20 mouse cellular contexts compared by ENCODE assay signal in the genomic region with DNA sequence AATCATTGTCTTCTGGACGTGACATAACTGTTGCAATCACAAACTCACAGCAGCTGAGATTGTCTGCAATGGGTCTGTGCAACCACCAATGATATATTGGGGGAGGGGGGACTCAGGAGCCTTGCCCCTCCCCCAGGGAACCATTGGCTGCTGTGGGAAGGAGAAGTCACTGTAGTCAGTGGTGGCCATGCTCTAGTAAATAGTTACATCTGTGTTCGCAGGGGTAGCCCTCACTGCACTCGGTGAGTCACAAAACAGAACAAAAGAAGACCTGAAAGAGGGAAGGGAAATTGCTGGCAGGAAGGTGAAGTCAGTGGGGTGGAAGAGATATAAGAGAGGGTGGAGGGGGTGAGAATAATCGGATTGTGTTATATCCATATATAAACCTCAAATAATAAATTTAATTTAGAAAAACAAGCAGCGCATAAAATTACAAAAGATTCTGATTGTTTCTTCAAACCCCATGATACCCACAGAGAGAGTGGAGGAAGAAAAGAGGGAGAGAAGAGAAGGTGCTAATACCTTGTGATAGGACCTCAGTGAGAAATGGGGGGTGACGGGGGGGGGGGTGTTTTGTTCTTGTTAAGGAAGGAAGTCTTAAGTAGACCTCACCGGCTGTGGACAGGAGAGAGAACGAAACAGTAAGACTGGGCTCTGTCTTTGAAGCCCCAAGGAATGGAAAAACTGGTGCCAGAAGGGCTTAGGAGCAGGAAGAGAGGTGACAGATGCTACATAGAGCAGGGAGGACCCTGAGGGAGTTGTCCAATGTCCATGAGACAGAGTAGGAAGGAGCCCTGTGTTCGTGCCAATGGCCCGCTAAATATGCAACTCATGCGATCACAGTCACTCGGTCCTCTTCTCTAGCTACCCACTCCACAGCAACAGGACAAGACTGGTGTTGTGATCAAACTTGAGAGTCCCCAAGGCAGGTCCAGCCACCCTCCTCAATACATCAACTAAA. TPM values are rescaled to one million over a fixed set of nuclear protein-coding genes. Genes with fewer than 3 reads are reported as not detected.
DNase-seq lines count a peak whose midpoint lies in the region; ATAC-seq and TF ChIP-seq lines count a peak whose summit lies in the region.
"Had no signal": no experiment of that assay in that cellular context is flagged by ENCODE, and none has a peak within 500 bp of the region (broad histone marks: within the 10 kb centered on the region; RNA-seq: fewer than 3 reads in every experiment).

No protein-coding gene starts in this region.

- ATAC-seq in hindbrain, postnatal 0 days: no peak
- ATAC-seq in hindbrain, embryonic 16.5 days: no peak
- ATAC-seq in liver, embryonic 11.5 days (replicated peaks; ENCODE audit: low FRiP score): no peak

- no peaks in the 10 kb centered on the region for H3K9me3 ChIP-seq in hindbrain, postnatal 0 days (ENCODE audit: low read length)
- H3K9me3 ChIP-seq in hindbrain, embryonic 16.5 days (ENCODE audit: control insufficient read depth, low read length): no peaks in the 10 kb centered on the region
- H3K9me3 ChIP-seq in embryonic facial prominence, embryonic 10.5 days: no peaks in the 10 kb centered on the region
- H3K9me3 ChIP-seq in liver, embryonic 11.5 days (ENCODE audit: control insufficient read depth, low read length): no peaks in the 10 kb centered on the region
- H3K9me3 ChIP-seq: embryonic facial prominence, embryonic 13.5 days; forebrain, embryonic 12.5 days; hindbrain, embryonic 15.5 days had no signal

- peak; percentile 31 for DNase-seq in hindbrain, postnatal 0 days (ENCODE audit: low spot score)
- peak; percentile 71 for DNase-seq in A20 (ENCODE audit: low read depth, low spot score)
- peak; percentile 8 for DNase-seq in embryonic facial prominence, embryonic 10.5 days (ENCODE audit: low spot score)
- peak; percentile 79 to 81 for DNase-seq in spleen, postnatal 36 days (ENCODE audit: low spot score in 2 of 2)
- DNase-seq in gastrocnemius, postnatal 14 days: no peak
- DNase-seq in liver, embryonic 11.5 days (ENCODE audit: low spot score): no peak
- DNase-seq: adrenal gland, postnatal 36 days; cerebellum, adult 11 months; cerebellum, postnatal 25 days; kidney, adult 18-20 months; left cerebral cortex, postnatal 4 days; liver; right cerebral cortex, postnatal 25 days had no signal

- WGBS in hindbrain, postnatal 0 days: 70% methylated on average over 12 of the region's 12 CpGs
- 69% methylated on average over 12 of the region's 12 CpGs for WGBS in hindbrain, embryonic 16.5 days
- 72% methylated on average over 12 of the region's 12 CpGs for WGBS in embryonic facial prominence, embryonic 10.5 days
- 59% methylated on average over 12 of the region's 12 CpGs for WGBS in liver, embryonic 11.5 days

- intact Hi-C loops in gastrocnemius, postnatal 14 days (cut with DNase I; ENCODE audit: low total_unique reads): no loop called here

- TF ChIP-seq CTCF in hindbrain, postnatal 0 days (IDR thresholded peaks at IDR 0.05; ENCODE audit: low read depth): no peak

- no peak overlapping the region for H3K4me3 ChIP-seq in hindbrain, postnatal 0 days (ENCODE audit: low read length)
- H3K4me3 ChIP-seq in hindbrain, embryonic 16.5 days (ENCODE audit: low read length): no peak overlapping the region
- no peak overlapping the region for H3K4me3 ChIP-seq in embryonic facial prominence, embryonic 10.5 days
- no peak overlapping the region for H3K4me3 ChIP-seq in liver, embryonic 11.5 days (ENCODE audit: low read depth, low read length)
- H3K4me3 ChIP-seq: embryonic facial prominence, embryonic 13.5 days; erythroblast, embryonic 14.5 days; forebrain, embryonic 12.5 days; hindbrain, embryonic 15.5 days had no signal

- H3K9ac ChIP-seq in hindbrain, postnatal 0 days (replicated peaks; ENCODE audit: low read length): no peak overlapping the region
- no peak overlapping the region for H3K9ac ChIP-seq in hindbrain, embryonic 16.5 days (ENCODE audit: low read depth, low read length)
- no peak overlapping the region for H3K9ac ChIP-seq in liver, embryonic 11.5 days (ENCODE audit: low read depth, low read length)
- H3K9ac ChIP-seq: embryonic facial prominence, embryonic 13.5 days; forebrain, embryonic 12.5 days; hindbrain, embryonic 15.5 days had no signal

- H3K27ac ChIP-seq in hindbrain, postnatal 0 days: no peak overlapping the region
- H3K27ac ChIP-seq in hindbrain, embryonic 16.5 days (ENCODE audit: low read depth, low read length): no peak overlapping the region
- H3K27ac ChIP-seq in embryonic facial prominence, embryonic 10.5 days (replicated peaks): no peak overlapping the region
- H3K27ac ChIP-seq in liver, embryonic 11.5 days (ENCODE audit: low read depth, low read length): no peak overlapping the region
- H3K27ac ChIP-seq: embryonic facial prominence, embryonic 13.5 days; forebrain, embryonic 12.5 days; hindbrain, embryonic 15.5 days had no signal

- H3K4me1 ChIP-seq in hindbrain, postnatal 0 days (ENCODE audit: insufficient read depth, low read length): peaks cover 7% of the 10 kb centered on the region; the same call in 1 of the 2 replicates
- no peaks in the 10 kb centered on the region for H3K4me1 ChIP-seq in hindbrain, embryonic 16.5 days (ENCODE audit: control insufficient read depth, insufficient read depth, low read depth, low read length)
- peaks cover 18% of the 10 kb centered on the region for H3K4me1 ChIP-seq in embryonic facial prominence, embryonic 10.5 days
- peaks cover 8% of the 10 kb centered on the region; the same call in 1 of the 2 replicates for H3K4me1 ChIP-seq in liver, embryonic 11.5 days (replicated peaks; ENCODE audit: control insufficient read depth, insufficient read depth, low read length)

- H3K36me3 ChIP-seq in hindbrain, postnatal 0 days (ENCODE audit: insufficient read depth, low read length): no peaks in the 10 kb centered on the region
- no peaks in the 10 kb centered on the region for H3K36me3 ChIP-seq in hindbrain, embryonic 16.5 days (ENCODE audit: control insufficient read depth, insufficient read depth, low read length)
- H3K36me3 ChIP-seq in embryonic facial prominence, embryonic 10.5 days (replicated peaks): no peaks in the 10 kb centered on the region
- no peaks in the 10 kb centered on the region for H3K36me3 ChIP-seq in liver, embryonic 11.5 days (ENCODE audit: control insufficient read depth, insufficient read depth, low read length)
- H3K36me3 ChIP-seq: embryonic facial prominence, embryonic 13.5 days; forebrain, embryonic 12.5 days; hindbrain, embryonic 15.5 days had no signal

- no peak overlapping the region for H3K4me2 ChIP-seq in hindbrain, postnatal 0 days (ENCODE audit: low read depth, low read length)
- no peak overlapping the region for H3K4me2 ChIP-seq in hindbrain, embryonic 16.5 days (ENCODE audit: low read length)
- H3K4me2 ChIP-seq in liver, embryonic 11.5 days: no peak overlapping the region
- H3K4me2 ChIP-seq: embryonic facial prominence, embryonic 13.5 days; forebrain, embryonic 12.5 days; heart, embryonic 11.5 days; hindbrain, embryonic 15.5 days; midbrain, embryonic 11.5 days had no signal

- no peaks in the 10 kb centered on the region for H3K27me3 ChIP-seq in hindbrain, postnatal 0 days (ENCODE audit: insufficient read depth, low read length)
- H3K27me3 ChIP-seq in hindbrain, embryonic 16.5 days (replicated peaks; ENCODE audit: control insufficient read depth, insufficient read depth, low read length): no peaks in the 10 kb centered on the region
- H3K27me3 ChIP-seq in embryonic facial prominence, embryonic 10.5 days (replicated peaks; ENCODE audit: low read depth, poor library complexity, severe bottlenecking): peaks cover 26% of the 10 kb centered on the region
- no peaks in the 10 kb centered on the region for H3K27me3 ChIP-seq in liver, embryonic 11.5 days (replicated peaks; ENCODE audit: control insufficient read depth, insufficient read depth, low read length)
- H3K27me3 ChIP-seq: hindbrain, embryonic 15.5 days had no signal

RNA-seq across cellular contexts. Expression of a gene that starts 18.5 kb away (rescaled TPM):
- 9.5 and 13.2 TPM in 2 replicates for total RNA-seq in hindbrain, postnatal 0 days (2014; rRNA removed)
- polyA plus RNA-seq in hindbrain, postnatal 0 days (2015; fragmentation: Nextera tagmentation; extraction: Ambion mirVana): 7.2 and 7.7 TPM in 2 replicates
- 9.2 and 10.3 TPM in 2 replicates for polyA plus RNA-seq in hindbrain, embryonic 16.5 days (2015; fragmentation: Nextera tagmentation; extraction: Ambion mirVana)
- 11.9 and 14.0 TPM in 2 replicates for polyA plus RNA-seq in embryonic facial prominence, embryonic 10.5 days (2016; fragmentation: Nextera tagmentation; extraction: Ambion mirVana)
- total RNA-seq in gastrocnemius, postnatal 14 days (2021): 1 to 10 TPM; 9.5 to 9.8 TPM
- 6.2 and 7.3 TPM in 2 replicates for polyA plus RNA-seq in liver, embryonic 11.5 days (2014; fragmentation: Nextera tagmentation; extraction: Ambion mirVana)

Comparison
In these comparisons a context has a peak if more than half of its experiments do, and no peak if none do; other contexts are left out.
1. DNase-seq: peak in hindbrain, postnatal 0 days (single experiment), A20 (single experiment), embryonic facial prominence, embryonic 10.5 days (single experiment) and spleen, postnatal 36 days (2 of 2); none in gastrocnemius, postnatal 14 days (single experiment) and liver, embryonic 11.5 days (single experiment).